ENCODE assay signal across 16 mouse cellular contexts in the genomic region with DNA sequence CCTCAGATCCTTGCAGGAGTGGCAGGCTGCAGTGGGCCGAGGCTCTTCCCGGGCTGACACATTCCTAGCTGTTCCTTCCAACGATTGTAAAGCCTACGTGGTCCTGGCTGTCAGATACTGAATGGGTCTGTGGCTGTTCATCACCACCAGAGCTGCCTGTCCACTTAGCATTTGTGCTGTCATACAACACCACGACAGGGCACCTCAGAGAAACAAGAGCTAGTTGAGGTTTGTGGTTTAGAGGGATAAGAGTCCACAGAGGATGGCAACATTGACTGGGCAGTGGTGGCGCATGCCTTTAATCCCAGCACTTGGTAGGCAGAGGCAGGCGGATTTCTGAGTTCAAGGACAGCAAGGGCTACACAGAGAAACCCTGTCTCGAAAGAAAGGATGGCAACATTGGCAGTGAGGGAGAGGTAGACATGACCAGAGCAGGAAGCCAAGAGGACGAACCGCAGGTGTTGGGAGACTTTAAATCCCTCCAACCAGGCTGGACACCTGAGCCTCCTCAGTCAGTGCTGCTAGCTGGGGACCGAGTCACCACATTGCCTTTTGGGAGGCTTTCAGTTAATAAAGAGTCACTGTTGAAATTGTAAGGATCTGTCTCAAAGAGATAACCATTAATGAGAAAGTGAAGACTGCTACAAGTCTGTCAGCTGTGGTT. TPM values are rescaled to one million over a fixed set of nuclear protein-coding genes. Genes with fewer than 3 reads are reported as not detected.
DNase-seq lines count a peak whose midpoint lies in the region; ATAC-seq and TF ChIP-seq lines count a peak whose summit lies in the region.
"Had no signal": no experiment of that assay in that cellular context is flagged by ENCODE, and none has a peak within 500 bp of the region (broad histone marks: within the 10 kb centered on the region; RNA-seq: fewer than 3 reads in every experiment).

No protein-coding gene starts in this region.

- peaks cover 33% of the 10 kb centered on the region for H3K36me3 ChIP-seq in intestine, embryonic 16.5 days (ENCODE audit: control insufficient read depth, insufficient read depth, low read length)
- H3K36me3 ChIP-seq in intestine, embryonic 15.5 days = peaks cover 50% of the 10 kb centered on the region
- H3K36me3 ChIP-seq in G1E (replicated peaks) = peaks cover 93% of the 10 kb centered on the region
- peaks cover 94% of the 10 kb centered on the region for H3K36me3 ChIP-seq in embryonic facial prominence, embryonic 10.5 days (replicated peaks)
- peaks cover 31% of the 10 kb centered on the region for H3K36me3 ChIP-seq in liver, embryonic 16.5 days (ENCODE audit: control insufficient read depth, insufficient read depth)

- peak; percentile 14; the same call in 1 of the 2 replicates for ATAC-seq in intestine, embryonic 16.5 days
- no peak for ATAC-seq in intestine, embryonic 15.5 days
- no peak for ATAC-seq in G1E (ENCODE audit: extremely low read depth, insufficient number of reproducible peaks, low FRiP score, poor library complexity, severe bottlenecking)
- ATAC-seq in liver, embryonic 16.5 days (ENCODE audit: low read depth) = no peak

- H3K4me2 ChIP-seq in intestine, embryonic 16.5 days (ENCODE audit: low read depth, low read length) = no peak overlapping the region
- no peak overlapping the region for H3K4me2 ChIP-seq in intestine, embryonic 15.5 days (replicated peaks)
- peak overlapping the region; percentile 59 for H3K4me2 ChIP-seq in liver, embryonic 16.5 days (ENCODE audit: low read depth, low read length)
- H3K4me2 ChIP-seq: embryonic facial prominence, embryonic 13.5 days; forebrain, embryonic 12.5 days; heart, embryonic 15.5 days; hindbrain, embryonic 12.5 days; limb, embryonic 15.5 days had no signal

- H3K4me1 ChIP-seq in intestine, embryonic 16.5 days (ENCODE audit: control insufficient read depth, insufficient read depth, low read length) = no peaks in the 10 kb centered on the region
- H3K4me1 ChIP-seq in intestine, embryonic 15.5 days (replicated peaks) = no peaks in the 10 kb centered on the region
- peaks cover 80% of the 10 kb centered on the region for H3K4me1 ChIP-seq in G1E (ENCODE audit: insufficient read depth, low read depth, low read length)
- H3K4me1 ChIP-seq in embryonic facial prominence, embryonic 10.5 days = no peaks in the 10 kb centered on the region
- H3K4me1 ChIP-seq in liver, embryonic 16.5 days (ENCODE audit: control insufficient read depth, low read depth, low read length) = peaks cover 77% of the 10 kb centered on the region
- H3K4me1 ChIP-seq: embryonic facial prominence, embryonic 13.5 days; forebrain, embryonic 12.5 days; heart, embryonic 15.5 days; hindbrain, embryonic 12.5 days; limb, embryonic 15.5 days had no signal

- H3K9ac ChIP-seq in intestine, embryonic 16.5 days (ENCODE audit: low read depth, low read length) = no peak overlapping the region
- H3K9ac ChIP-seq in intestine, embryonic 15.5 days = no peak overlapping the region
- peak overlapping the region; percentile 64 for H3K9ac ChIP-seq in liver, embryonic 16.5 days (ENCODE audit: low read depth, low read length)
- H3K9ac ChIP-seq: embryonic facial prominence, embryonic 13.5 days; forebrain, embryonic 12.5 days; heart, embryonic 15.5 days; hindbrain, embryonic 12.5 days; limb, embryonic 15.5 days had no signal

- H3K27me3 ChIP-seq in intestine, embryonic 16.5 days (replicated peaks; ENCODE audit: control insufficient read depth, insufficient read depth, low read length) = no peaks in the 10 kb centered on the region
- H3K27me3 ChIP-seq in intestine, embryonic 15.5 days (replicated peaks) = no peaks in the 10 kb centered on the region
- H3K27me3 ChIP-seq in G1E (ENCODE audit: insufficient read depth, low read length) = no peaks in the 10 kb centered on the region
- H3K27me3 ChIP-seq in embryonic facial prominence, embryonic 10.5 days (replicated peaks; ENCODE audit: low read depth, poor library complexity, severe bottlenecking) = no peaks in the 10 kb centered on the region
- H3K27me3 ChIP-seq in liver, embryonic 16.5 days (ENCODE audit: control insufficient read depth, insufficient read depth, low read depth, low read length) = no peaks in the 10 kb centered on the region
- H3K27me3 ChIP-seq: embryonic facial prominence, embryonic 13.5 days; forebrain, embryonic 12.5 days; heart, embryonic 15.5 days; hindbrain, embryonic 12.5 days; limb, embryonic 15.5 days had no signal

- no peak for TF ChIP-seq CTCF in G1E (IDR thresholded peaks at IDR 0.05; ENCODE audit: low read depth, low read length)

- H3K4me3 ChIP-seq in intestine, embryonic 16.5 days (ENCODE audit: low read length) = no peak overlapping the region
- H3K4me3 ChIP-seq in intestine, embryonic 15.5 days (replicated peaks) = no peak overlapping the region
- peak overlapping the region; percentile 53; the same call in 1 of the 2 replicates for H3K4me3 ChIP-seq in G1E (ENCODE audit: low read depth, low read length)
- no peak overlapping the region for H3K4me3 ChIP-seq in embryonic facial prominence, embryonic 10.5 days
- H3K4me3 ChIP-seq in liver, embryonic 16.5 days (ENCODE audit: low read depth, low read length) = peak overlapping the region; percentile 27; the same call in 1 of the 2 replicates
- H3K4me3 ChIP-seq: embryonic facial prominence, embryonic 13.5 days; forebrain, embryonic 12.5 days; heart, embryonic 15.5 days; hindbrain, embryonic 12.5 days; limb, embryonic 15.5 days had no signal

- no peak for DNase-seq in G1E (ENCODE audit: low spot score)
- no peak for DNase-seq in embryonic facial prominence, embryonic 10.5 days (ENCODE audit: low spot score)
- DNase-seq in ovary, postnatal 36 days (ENCODE audit: low spot score) = no peak
- DNase-seq in urinary bladder, adult 18-20 months (ENCODE audit: low spot score in 2 of 2) = no peak
- DNase-seq: adrenal gland, postnatal 25 days; cerebellum, adult 8-10 months; gastrocnemius, postnatal 36 days; lung, postnatal 10 days had no signal

- H3K9me3 ChIP-seq in intestine, embryonic 16.5 days (ENCODE audit: control insufficient read depth, low read length) = no peaks in the 10 kb centered on the region
- H3K9me3 ChIP-seq in intestine, embryonic 15.5 days = no peaks in the 10 kb centered on the region
- H3K9me3 ChIP-seq in G1E (replicated peaks) = peaks cover 7% of the 10 kb centered on the region
- no peaks in the 10 kb centered on the region for H3K9me3 ChIP-seq in embryonic facial prominence, embryonic 10.5 days
- H3K9me3 ChIP-seq in liver, embryonic 16.5 days (replicated peaks; ENCODE audit: control insufficient read depth, low read length) = no peaks in the 10 kb centered on the region
- H3K9me3 ChIP-seq: embryonic facial prominence, embryonic 13.5 days; forebrain, embryonic 12.5 days; heart, embryonic 15.5 days; hindbrain, embryonic 12.5 days; limb, embryonic 15.5 days had no signal

- 87% methylated on average over 11 of the region's 11 CpGs for WGBS in intestine, embryonic 16.5 days
- 90% methylated on average over 11 of the region's 11 CpGs for WGBS in intestine, embryonic 15.5 days
- 90% methylated on average over 11 of the region's 11 CpGs for WGBS in embryonic facial prominence, embryonic 10.5 days
- 46% methylated on average over 11 of the region's 11 CpGs for WGBS in liver, embryonic 16.5 days (ENCODE audit: insufficient replicate concordance)

- H3K27ac ChIP-seq in intestine, embryonic 16.5 days (ENCODE audit: low read length) = no peak overlapping the region; the same call in 1 of the 2 replicates
- H3K27ac ChIP-seq in intestine, embryonic 15.5 days = no peak overlapping the region
- peak overlapping the region; percentile 54 for H3K27ac ChIP-seq in embryonic facial prominence, embryonic 10.5 days (replicated peaks)
- H3K27ac ChIP-seq in liver, embryonic 16.5 days (ENCODE audit: low read length) = peak overlapping the region; percentile 99
- H3K27ac ChIP-seq: embryonic facial prominence, embryonic 13.5 days; forebrain, embryonic 12.5 days; heart, embryonic 15.5 days; hindbrain, embryonic 12.5 days; limb, embryonic 15.5 days had no signal

RNA-seq across cellular contexts. Expression of a gene that starts 26.5 kb away (rescaled TPM):
- 71.0 and 73.6 TPM in 2 replicates for polyA plus RNA-seq in intestine, embryonic 16.5 days (2015; fragmentation: Nextera tagmentation; extraction: Ambion mirVana)
- polyA plus RNA-seq in intestine, embryonic 15.5 days (2015; fragmentation: Nextera tagmentation; extraction: Ambion mirVana) = 73.2 and 75.6 TPM in 2 replicates
- 40.5 and 51.1 TPM in 2 replicates for total RNA-seq in G1E (2014; fragmentation: Nextera tagmentation)
- 69.6 and 97.1 TPM in 2 replicates for total RNA-seq in G1E (2017)
- polyA plus RNA-seq in G1E (2012) = 43.7 and 67.2 TPM in 2 replicates
- polyA plus RNA-seq in embryonic facial prominence, embryonic 10.5 days (2016; fragmentation: Nextera tagmentation; extraction: Ambion mirVana) = 113 and 121 TPM in 2 replicates
- 40.5 and 44.0 TPM in 2 replicates for polyA plus RNA-seq in liver, embryonic 16.5 days (2015; fragmentation: Nextera tagmentation; extraction: Ambion mirVana)

RNA-seq across cellular contexts. Expression of a gene that starts 28.8 kb away (rescaled TPM):
- 27.0 and 29.0 TPM in 2 replicates for polyA plus RNA-seq in intestine, embryonic 16.5 days (2015; fragmentation: Nextera tagmentation; extraction: Ambion mirVana)
- 31.2 and 32.0 TPM in 2 replicates for polyA plus RNA-seq in intestine, embryonic 15.5 days (2015; fragmentation: Nextera tagmentation; extraction: Ambion mirVana)
- total RNA-seq in G1E (2014; fragmentation: Nextera tagmentation) (2.0 and 3.0 TPM in 2 replicates), G1E (2017) (0.82 and 1.6 TPM in 2 replicates)
- 4.2 and 5.5 TPM in 2 replicates for polyA plus RNA-seq in G1E (2012)
- polyA plus RNA-seq in embryonic facial prominence, embryonic 10.5 days (2016; fragmentation: Nextera tagmentation; extraction: Ambion mirVana) = 33.5 and 34.7 TPM in 2 replicates
- 5.9 and 7.1 TPM in 2 replicates for polyA plus RNA-seq in liver, embryonic 16.5 days (2015; fragmentation: Nextera tagmentation; extraction: Ambion mirVana)

RNA-seq across cellular contexts. Expression of a gene that starts 36.1 kb away (rescaled TPM):
- polyA plus RNA-seq in intestine, embryonic 16.5 days (2015; fragmentation: Nextera tagmentation; extraction: Ambion mirVana) = 15.5 and 16.7 TPM in 2 replicates
- 20.4 and 21.0 TPM in 2 replicates for polyA plus RNA-seq in intestine, embryonic 15.5 days (2015; fragmentation: Nextera tagmentation; extraction: Ambion mirVana)
- total RNA-seq in G1E (2014; fragmentation: Nextera tagmentation) = 2.9 and 3.7 TPM in 2 replicates
- 2.0 and 2.3 TPM in 2 replicates for total RNA-seq in G1E (2017)
- polyA plus RNA-seq in G1E (2012) = 5.4 and 6.6 TPM in 2 replicates
- polyA plus RNA-seq in embryonic facial prominence, embryonic 10.5 days (2016; fragmentation: Nextera tagmentation; extraction: Ambion mirVana) = 29.0 and 32.1 TPM in 2 replicates
- 4.1 and 4.5 TPM in 2 replicates for polyA plus RNA-seq in liver, embryonic 16.5 days (2015; fragmentation: Nextera tagmentation; extraction: Ambion mirVana)

RNA-seq across cellular contexts. Expression of a gene that starts 48.6 kb away (rescaled TPM):
- 7.4 and 8.3 TPM in 2 replicates for polyA plus RNA-seq in intestine, embryonic 16.5 days (2015; fragmentation: Nextera tagmentation; extraction: Ambion mirVana)
- 10.6 and 10.9 TPM in 2 replicates for polyA plus RNA-seq in intestine, embryonic 15.5 days (2015; fragmentation: Nextera tagmentation; extraction: Ambion mirVana)
- total RNA-seq in G1E (2014; fragmentation: Nextera tagmentation) = 2.4 and 4.1 TPM in 2 replicates
- total RNA-seq in G1E (2017) = 3.8 and 4.4 TPM in 2 replicates
- polyA plus RNA-seq in G1E (2012) = 12.2 and 13.5 TPM in 2 replicates
- polyA plus RNA-seq in embryonic facial prominence, embryonic 10.5 days (2016; fragmentation: Nextera tagmentation; extraction: Ambion mirVana) = 9.7 and 10.6 TPM in 2 replicates
- polyA plus RNA-seq in liver, embryonic 16.5 days (2015; fragmentation: Nextera tagmentation; extraction: Ambion mirVana) = 3.8 and 4.6 TPM in 2 replicates

Comparison
In these comparisons a context has a peak if more than half of its experiments do, and no peak if none do; other contexts are left out.
1. H3K27ac ChIP-seq: peak in embryonic facial prominence, embryonic 10.5 days (single experiment) and liver, embryonic 16.5 days (single experiment); none in intestine, embryonic 16.5 days (single experiment) and intestine, embryonic 15.5 days (single experiment).
2. H3K4me3 ChIP-seq: peak in G1E (single experiment) and liver, embryonic 16.5 days (single experiment); none in intestine, embryonic 16.5 days (single experiment), intestine, embryonic 15.5 days (single experiment) and embryonic facial prominence, embryonic 10.5 days (single experiment).